Mouse (Mus musculus): ENCODE measurements around the gene Rnf103. TPM values are rescaled to one million over a fixed set of nuclear protein-coding genes. Genes with fewer than 3 reads are reported as not detected.

The Rnf103 gene
- polyA plus RNA-seq, 1 experiment from 2014 or later = 21.7 TPM

DNA sequence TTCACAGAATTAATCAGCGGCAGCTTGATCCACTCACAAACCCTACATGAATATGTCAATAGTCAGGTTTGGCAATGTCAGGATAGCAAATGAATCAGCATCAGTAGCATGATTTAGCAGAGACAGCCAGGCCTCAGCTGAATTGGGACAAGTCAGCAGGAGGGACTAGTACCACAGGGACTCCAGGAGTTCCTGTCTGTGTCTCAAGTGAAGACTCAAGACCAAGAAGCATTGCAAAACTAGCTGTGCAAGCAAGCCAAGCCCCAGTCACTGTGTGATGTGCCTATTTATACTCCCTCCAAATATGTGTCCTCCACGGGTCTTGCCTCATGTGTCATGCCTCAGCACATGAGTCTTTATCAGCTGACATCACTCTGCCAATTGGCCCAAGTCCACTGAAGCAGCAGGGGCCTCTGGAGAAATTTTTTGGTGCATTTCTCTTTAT lies 61.8 kb downstream of the Rnf103 start:
- Histone ChIP-seq H3K4me1 (ENCODE audit: control insufficient read depth in 2 of 2, insufficient read depth in 2 of 2, low read length in 2 of 2) (no peaks in the 10 kb centered on the region; a peak in 1 of 4 replicates), H3K27ac (replicated peaks in 1 of 2; ENCODE audit: control insufficient read depth in 1 of 2, insufficient read depth in 1 of 2, low read depth in 2 of 2, low read length in 2 of 2) (peak overlapping the region; percentile 16 to 64; a peak in 2 of 4 replicates), H3K36me3 (ENCODE audit: control insufficient read depth, insufficient read depth, low read length) (peaks cover 11% of the 10 kb centered on the region), H3K4me2 (ENCODE audit: low read length) (no peak overlapping the region), H3K9me3 (ENCODE audit: control insufficient read depth, low read length) (0 out of 2 replicates have a peak, but pooled peaks cover 5% of the 10 kb centered on the region), H3K9ac (ENCODE audit: low read length) (no peak overlapping the region), H3K4me3 (ENCODE audit: control insufficient read depth in 1 of 2, insufficient read depth in 1 of 2, low read depth in 1 of 2, low read length in 2 of 2) (no peak overlapping the region), H3K27me3 (ENCODE audit: control insufficient read depth, insufficient read depth, low read length) (no peaks in the 10 kb centered on the region)
- no peak for ATAC-seq (ENCODE audit: insufficient number of reproducible peaks, insufficient read depth, low FRiP score, low read depth)
- 37% methylated on average over 2 of the region's 2 CpGs for WGBS

GRCm38 (mm10) chr6:71556826-71557225 lies 63.1 kb downstream of the Rnf103 start:
- no peak overlapping the region for H3K27ac ChIP-seq (replicated peaks in 1 of 2; ENCODE audit: control insufficient read depth in 1 of 2, insufficient read depth in 1 of 2, low read depth in 2 of 2, low read length in 2 of 2)
- no peak overlapping the region for H3K9ac ChIP-seq (ENCODE audit: low read length)
- H3K4me3 ChIP-seq (ENCODE audit: control insufficient read depth in 1 of 2, insufficient read depth in 1 of 2, low read depth in 1 of 2, low read length in 2 of 2) = no peak overlapping the region
- no peaks in the 10 kb centered on the region; a peak in 1 of 4 replicates for H3K4me1 ChIP-seq (ENCODE audit: control insufficient read depth in 2 of 2, insufficient read depth in 2 of 2, low read length in 2 of 2)
- no peaks in the 10 kb centered on the region for H3K27me3 ChIP-seq (ENCODE audit: control insufficient read depth, insufficient read depth, low read length)
- H3K9me3 ChIP-seq (ENCODE audit: control insufficient read depth, low read length) = 0 out of 2 replicates have a peak, but pooled peaks cover 5% of the 10 kb centered on the region
- WGBS = 100% methylated on average over 2 of the region's 2 CpGs
- peaks cover 23% of the 10 kb centered on the region for H3K36me3 ChIP-seq (ENCODE audit: control insufficient read depth, insufficient read depth, low read length)
- H3K4me2 ChIP-seq (ENCODE audit: low read length) = no peak overlapping the region
- ATAC-seq (ENCODE audit: insufficient number of reproducible peaks, insufficient read depth, low FRiP score, low read depth) = no peak

Other genes starting within 250 kb of the Rnf103 start
- gene Krcc1, start 222.2 kb upstream of the Rnf103 start, polyA plus RNA-seq (2014; fragmentation: Nextera tagmentation; extraction: Ambion mirVana) = 65.1 and 69.2 TPM in 2 replicates
- 136 and 147 TPM in 2 replicates for gene Smyd1, start 171.7 kb upstream of the Rnf103 start, polyA plus RNA-seq (2014; fragmentation: Nextera tagmentation; extraction: Ambion mirVana)
- gene Cd8b1, start 171.1 kb upstream of the Rnf103 start, polyA plus RNA-seq (2014; fragmentation: Nextera tagmentation; extraction: Ambion mirVana) = 0.14 TPM in 1 of 2 replicates, not detected in the other
- not detected in 2 replicates for gene Cd8a, start 120.5 kb upstream of the Rnf103 start, polyA plus RNA-seq (2014; fragmentation: Nextera tagmentation; extraction: Ambion mirVana)
- gene Rmnd5a, start 53.3 kb upstream of the Rnf103 start, polyA plus RNA-seq (2014; fragmentation: Nextera tagmentation; extraction: Ambion mirVana) = 7.4 and 8.6 TPM in 2 replicates
- 65.6 and 67.3 TPM in 2 replicates for gene Chmp3, start 49.9 kb downstream of the Rnf103 start, polyA plus RNA-seq (2014; fragmentation: Nextera tagmentation; extraction: Ambion mirVana)
- gene Kdm3a, start 139.1 kb downstream of the Rnf103 start, polyA plus RNA-seq (2014; fragmentation: Nextera tagmentation; extraction: Ambion mirVana) = 31.2 and 33.4 TPM in 2 replicates
- 19.0 and 23.6 TPM in 2 replicates for gene Reep1, start 213.7 kb downstream of the Rnf103 start, polyA plus RNA-seq (2014; fragmentation: Nextera tagmentation; extraction: Ambion mirVana)